ENCODE assay signal across 8 mouse cellular contexts in the genomic region with DNA sequence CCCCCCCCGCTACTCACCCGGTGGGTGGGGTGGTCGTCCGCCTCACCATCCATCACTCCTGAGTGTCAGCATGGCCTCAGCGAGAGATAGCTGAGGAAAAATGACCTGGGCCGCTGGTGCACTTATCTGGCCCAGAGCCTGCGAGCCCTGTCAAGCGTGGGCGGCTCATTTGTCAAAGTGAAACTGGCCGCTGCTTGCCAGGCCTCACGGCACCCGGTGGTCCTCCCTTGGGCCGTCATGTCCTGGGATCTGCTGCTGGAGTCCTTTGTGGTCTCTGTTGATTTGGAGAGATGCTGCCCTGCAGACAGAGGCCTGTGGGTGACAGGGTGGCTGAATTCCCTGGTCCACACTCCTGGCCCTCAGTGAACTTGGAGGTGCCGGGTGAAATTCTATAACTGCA.
A peak's percentile ranks its signal among the peaks of the same experiment; 100 is the strongest.
DNase-seq lines count a peak whose midpoint lies in the region; ATAC-seq and TF ChIP-seq lines count a peak whose summit lies in the region.

No protein-coding gene starts in this region.

- no peaks in the 10 kb centered on the region for H3K36me3 ChIP-seq in limb, embryonic 14.5 days (ENCODE audit: control insufficient read depth, insufficient read depth, low read length)
- H3K36me3 ChIP-seq in neural tube, embryonic 15.5 days: no peaks in the 10 kb centered on the region

- H3K27me3 ChIP-seq in limb, embryonic 14.5 days (ENCODE audit: control insufficient read depth, insufficient read depth, low read length): peaks cover 33% of the 10 kb centered on the region; the same call in 1 of the 2 replicates
- peaks cover 6% of the 10 kb centered on the region for H3K27me3 ChIP-seq in neural tube, embryonic 15.5 days (replicated peaks)

- no peak overlapping the region for H3K27ac ChIP-seq in limb, embryonic 14.5 days (replicated peaks; ENCODE audit: low read depth, low read length)
- no peak overlapping the region for H3K27ac ChIP-seq in neural tube, embryonic 15.5 days (replicated peaks)

- no peaks in the 10 kb centered on the region for H3K9me3 ChIP-seq in limb, embryonic 14.5 days (ENCODE audit: control insufficient read depth, low read length)
- H3K9me3 ChIP-seq in neural tube, embryonic 15.5 days (replicated peaks): no peaks in the 10 kb centered on the region

- no peak for TF ChIP-seq POLR2A in limb, embryonic 14.5 days (IDR thresholded peaks at IDR 0.05; ENCODE audit: borderline replicate concordance, extremely low read depth, insufficient read depth, insufficient read length)

- H3K9ac ChIP-seq in limb, embryonic 14.5 days (ENCODE audit: low read depth, low read length, severe bottlenecking): 0 out of 2 replicates have a peak overlapping the region, but pooled peaks have one; percentile 28
- no peak overlapping the region for H3K9ac ChIP-seq in neural tube, embryonic 15.5 days (replicated peaks)

- H3K4me3 ChIP-seq in limb, embryonic 14.5 days (replicated peaks; ENCODE audit: low read length): no peak overlapping the region
- no peak overlapping the region for H3K4me3 ChIP-seq in neural tube, embryonic 15.5 days (replicated peaks)

- H3K4me2 ChIP-seq in limb, embryonic 14.5 days (replicated peaks; ENCODE audit: low read depth, low read length, severe bottlenecking): no peak overlapping the region
- H3K4me2 ChIP-seq in neural tube, embryonic 15.5 days: peak overlapping the region; percentile 11; the same call in 1 of the 2 replicates

- DNase-seq in kidney, postnatal 10 days: peak; percentile 49
- no peak for DNase-seq in kidney, adult 8-10 months
- peak; percentile 35 for DNase-seq in embryo, embryonic 11.5 days (ENCODE audit: low read depth, low spot score)
- DNase-seq in limb, embryonic 14.5 days (ENCODE audit: low spot score): no peak
- DNase-seq in layer of hippocampus, adult 11-12 months (ENCODE audit: low spot score): no peak
- DNase-seq in right cerebral cortex, postnatal 10 days (ENCODE audit: low spot score in 2 of 2): no peak
- DNase-seq in frontal cortex, postnatal 14 days (ENCODE audit: low spot score in 2 of 2): no peak

- no peaks in the 10 kb centered on the region for H3K4me1 ChIP-seq in limb, embryonic 14.5 days (ENCODE audit: control insufficient read depth, insufficient read depth, low read length)
- H3K4me1 ChIP-seq in neural tube, embryonic 15.5 days: no peaks in the 10 kb centered on the region

- WGBS in limb, embryonic 14.5 days: 5% methylated on average over 9 of the region's 14 CpGs
- WGBS in neural tube, embryonic 15.5 days: 10% methylated on average over 12 of the region's 14 CpGs

- ATAC-seq in limb, embryonic 14.5 days (ENCODE audit: low FRiP score, low read depth): no peak
- no peak for ATAC-seq in neural tube, embryonic 15.5 days (ENCODE audit: low FRiP score)

Comparison
In these comparisons a context has a peak if more than half of its experiments do, and no peak if none do; other contexts are left out.
1. DNase-seq: peak in kidney, postnatal 10 days (single experiment) and embryo, embryonic 11.5 days (single experiment); none in kidney, adult 8-10 months (0 of 2), limb, embryonic 14.5 days (single experiment), layer of hippocampus, adult 11-12 months (single experiment), right cerebral cortex, postnatal 10 days (0 of 2) and frontal cortex, postnatal 14 days (0 of 2).